Mouse (Mus musculus) embryonic facial prominence, embryonic 15.5 days (tissue): ENCODE results near the gene Gja8. TPM values are rescaled to one million over a fixed set of nuclear protein-coding genes. Genes with fewer than 3 reads are reported as not detected.

Experiments
- ATAC-seq: fragments of 200-750 bp; cut with Nextera tagmentation; 2 replicates; pipeline ENCODE4 v1.8.0; 2017; ENCODE audit warnings: low read depth, moderate TSS enrichment; ENCODE audit not compliant: insufficient number of reproducible peaks, low FRiP score, low TSS enrichment
- H3K27ac ChIP-seq: fragments of 300-500 bp; sonication (generic); replicated peaks from 2 replicates; pipeline ENCODE4 v1.5.1; 2015; ENCODE audit warnings: mild to moderate bottlenecking, inconsistent platforms
- H3K27me3 ChIP-seq: fragments of 300-500 bp; sonication (generic); 2 replicates; pipeline ENCODE4 v1.6.1; 2015; ENCODE audit warnings: inconsistent platforms
- H3K36me3 ChIP-seq: fragments of 300-500 bp; sonication (generic); 2 replicates; pipeline ENCODE4 v1.6.1; 2015; ENCODE audit warnings: mild to moderate bottlenecking, inconsistent platforms
- H3K4me1 ChIP-seq: fragments of 300-500 bp; sonication (generic); 2 replicates; pipeline ENCODE4 v1.6.1; 2015; ENCODE audit warnings: inconsistent platforms
- H3K4me2 ChIP-seq: fragments of 300-500 bp; sonication (generic); replicated peaks from 2 replicates; pipeline ENCODE4 v1.6.1; 2015; ENCODE audit warnings: mild to moderate bottlenecking, inconsistent platforms
- H3K4me3 ChIP-seq: fragments of 300-500 bp; sonication (generic); replicated peaks from 2 replicates; pipeline ENCODE4 v1.5.1; 2015; ENCODE audit warnings: mild to moderate bottlenecking, inconsistent platforms
- H3K9ac ChIP-seq: fragments of 300-500 bp; sonication (generic); 2 replicates; pipeline ENCODE4 v1.6.1; 2015; ENCODE audit warnings: inconsistent platforms
- H3K9me3 ChIP-seq: fragments of 300-500 bp; sonication (generic); replicated peaks from 2 replicates; pipeline ENCODE4 v1.6.1; 2016; ENCODE audit warnings: inconsistent platforms
- WGBS: fragments of 180-500 bp; shearing (Covaris S2); methylation state at CpG from one replicate; pipeline ENCODE4 v1.1.7; 2015; 5-methylcytosine and 5-hydroxymethylcytosine counted together
- polyA plus RNA-seq: library from polyadenylated mRNA; unstranded; fragments of >200 nt; fragmentation: Nextera tagmentation; extraction: Ambion mirVana; gene quantifications from 2 replicates; pipeline ENCODE4 v1.2.1, GENCODE M21; 2015

Gene Gja8
- polyA plus RNA-seq, 1 experiment from 2014 or later, result 0.07 TPM

- Histone ChIP-seq H3K9me3 (no peaks in the 10 kb centered on the region), H3K27ac (no peak overlapping the region), H3K9ac (no peak overlapping the region), H3K4me3 (no peak overlapping the region), H3K27me3 (no peaks in the 10 kb centered on the region), H3K36me3 (no peaks in the 10 kb centered on the region), H3K4me1 (no peaks in the 10 kb centered on the region), H3K4me2 (no peak overlapping the region)
- 69% methylated on average over 4 of the region's 4 CpGs for WGBS
- no peak for ATAC-seq
Observed at GRCm38 (mm10) chr3:96924631-96925030, 1.2 kb downstream of the Gja8 start.

DNA sequence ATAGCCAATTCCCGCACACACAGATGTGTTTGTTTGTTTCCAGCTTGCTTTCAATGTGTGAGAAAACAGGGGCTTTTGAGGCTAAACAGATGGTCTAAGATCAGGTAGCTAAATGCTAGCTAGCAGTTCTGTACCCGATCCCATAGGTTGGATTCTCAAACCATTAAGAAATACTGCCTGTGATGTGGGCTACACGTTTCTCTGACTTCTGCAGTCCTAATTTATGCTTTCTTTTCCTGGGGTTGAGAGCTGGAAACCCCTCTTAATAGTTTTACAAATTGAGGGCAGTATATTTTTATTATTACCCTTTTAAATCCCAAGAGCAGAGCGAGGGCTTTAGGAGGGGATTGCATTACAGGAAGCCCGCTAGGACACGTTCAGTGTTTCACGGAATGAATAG, 4.8 kb downstream of the Gja8 start:
- Histone ChIP-seq H3K4me3 (no peak overlapping the region), H3K9ac (no peak overlapping the region), H3K4me2 (no peak overlapping the region), H3K27ac (no peak overlapping the region), H3K36me3 (no peaks in the 10 kb centered on the region), H3K4me1 (no peaks in the 10 kb centered on the region), H3K27me3 (no peaks in the 10 kb centered on the region), H3K9me3 (no peaks in the 10 kb centered on the region)
- no peak for ATAC-seq
- WGBS, result 51% methylated on average over 7 of the region's 7 CpGs

DNA sequence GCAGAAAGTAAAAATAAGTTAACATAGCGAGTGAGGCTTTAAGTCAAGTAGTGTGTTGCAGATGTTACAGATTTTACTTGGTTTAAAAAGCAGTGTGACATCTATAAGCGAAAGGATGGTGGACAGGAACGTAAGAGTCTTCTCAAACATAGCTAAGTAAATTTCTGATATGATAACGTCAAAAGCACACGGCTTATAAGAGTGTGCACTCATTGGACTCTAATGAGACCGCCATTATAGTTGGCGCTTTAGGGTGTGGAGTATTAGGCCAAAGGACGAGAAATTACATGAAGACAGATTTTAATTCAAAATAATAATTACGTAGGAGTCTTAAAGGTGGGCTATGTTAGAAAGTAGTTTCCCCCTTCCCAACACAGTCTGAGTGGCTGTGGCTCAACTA, 20.2 kb downstream of the Gja8 start:
- no peaks in the 10 kb centered on the region for H3K9me3 ChIP-seq
- 42% methylated on average over 9 of the region's 9 CpGs for whole genome bisulfite sequencing
- H3K4me3 ChIP-seq, result peak overlapping the region; percentile 62
- H3K9ac ChIP-seq, result peak overlapping the region; percentile 56
- H3K27ac ChIP-seq, result no peak overlapping the region
- H3K4me1 ChIP-seq, result peaks cover 6% of the 10 kb centered on the region
- H3K27me3 ChIP-seq, result peaks cover 12% of the 10 kb centered on the region; the same call in 1 of the 2 replicates
- H3K4me2 ChIP-seq, result peak overlapping the region; percentile 57
- H3K36me3 ChIP-seq, result no peaks in the 10 kb centered on the region
- ATAC-seq, result no peak

DNA sequence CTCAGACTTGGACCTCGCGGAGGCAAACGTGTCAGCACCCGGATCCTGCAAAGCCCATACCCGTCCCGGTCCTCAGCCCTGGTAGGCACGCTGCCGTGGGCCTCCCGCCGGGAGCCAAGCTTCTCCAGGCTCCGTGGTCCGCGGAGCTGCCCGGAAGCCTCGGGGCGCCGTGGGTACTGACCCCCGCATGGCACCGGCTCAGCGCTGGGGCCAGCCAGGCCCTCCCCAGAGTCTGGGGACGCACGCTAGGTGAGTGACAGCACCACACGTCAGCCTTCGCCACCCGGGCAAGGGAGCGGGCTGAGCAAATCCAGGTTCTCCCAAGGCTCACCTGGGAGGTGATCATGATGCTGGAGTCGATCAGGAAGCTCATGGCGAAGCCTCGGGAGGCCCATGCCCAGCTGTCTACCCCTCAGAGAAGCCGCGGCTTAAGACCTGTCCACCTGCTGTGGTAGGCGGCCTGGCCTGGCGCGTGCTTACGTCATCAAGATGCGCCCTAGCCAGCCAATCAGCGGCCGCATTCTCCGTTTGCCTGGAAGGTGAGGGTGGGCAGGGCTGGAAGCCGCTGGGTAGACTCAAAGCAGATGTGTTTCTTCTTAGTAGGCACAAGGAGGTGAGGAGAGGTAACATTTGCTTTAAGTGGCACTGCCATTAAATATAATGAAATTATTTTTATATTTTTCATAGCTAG, 20.8 kb downstream of the Gja8 start, which contains the start of gene Gpr89:
Gene Gpr89, minus strand, starts transcription at position 496 of the 691 bp plus-strand sequence.
- ATAC-seq, result peak; percentile 92
- Histone ChIP-seq H3K4me1 (peaks cover 6% of the 10 kb centered on the region), H3K9me3 (no peaks in the 10 kb centered on the region), H3K27me3 (peaks cover 10% of the 10 kb centered on the region; the same call in 1 of the 2 replicates), H3K36me3 (no peaks in the 10 kb centered on the region), H3K27ac (no peak within 1 kb of the TSS), H3K9ac (peak within 1 kb of the TSS; percentile 56), H3K4me3 (peak within 1 kb of the TSS; percentile 62), H3K4me2 (peak within 1 kb of the TSS; percentile 57)
- WGBS, result under 1% methylated on average over 40 of the region's 40 CpGs

- no peak for ATAC-seq
- WGBS, result 12% methylated on average over 14 of the region's 14 CpGs
Observed at GRCm38 (mm10) chr3:96904393-96904792, 21.4 kb downstream of the Gja8 start, which contains the start of gene Gja5. Gene Gja5, plus strand, starts transcription at chr3:96904693.

GRCm38 (mm10) chr3:96902336-96902999, 23.4 kb downstream of the Gja8 start:
- H3K9me3 ChIP-seq, result no peaks in the 10 kb centered on the region
- peaks cover 2% of the 10 kb centered on the region; the same call in 1 of the 2 replicates for H3K36me3 ChIP-seq
- H3K9ac ChIP-seq, result no peak overlapping the region
- H3K4me2 ChIP-seq, result no peak overlapping the region
- H3K27ac ChIP-seq, result no peak overlapping the region
- no peak overlapping the region for H3K4me3 ChIP-seq
- 87% methylated on average over 4 of the region's 4 CpGs for WGBS
- H3K4me1 ChIP-seq, result peaks cover 6% of the 10 kb centered on the region
- ATAC-seq, result no peak
- peaks cover 9% of the 10 kb centered on the region; the same call in 1 of the 2 replicates for H3K27me3 ChIP-seq

More at GRCm38 (mm10) chr3:96904393-96904792, 21.4 kb downstream of the Gja8 start, which contains the start of gene Gja5:
- peaks cover 6% of the 10 kb centered on the region for H3K4me1 ChIP-seq
- peak within 1 kb of the TSS; percentile 56 for H3K9ac ChIP-seq
- peaks cover 9% of the 10 kb centered on the region; the same call in 1 of the 2 replicates for H3K27me3 ChIP-seq
- H3K27ac ChIP-seq, result no peak within 1 kb of the TSS
- H3K4me3 ChIP-seq, result peak within 1 kb of the TSS; percentile 62
- H3K9me3 ChIP-seq, result no peaks in the 10 kb centered on the region
- no peaks in the 10 kb centered on the region for H3K36me3 ChIP-seq
- peak within 1 kb of the TSS; percentile 57 for H3K4me2 ChIP-seq

DNA sequence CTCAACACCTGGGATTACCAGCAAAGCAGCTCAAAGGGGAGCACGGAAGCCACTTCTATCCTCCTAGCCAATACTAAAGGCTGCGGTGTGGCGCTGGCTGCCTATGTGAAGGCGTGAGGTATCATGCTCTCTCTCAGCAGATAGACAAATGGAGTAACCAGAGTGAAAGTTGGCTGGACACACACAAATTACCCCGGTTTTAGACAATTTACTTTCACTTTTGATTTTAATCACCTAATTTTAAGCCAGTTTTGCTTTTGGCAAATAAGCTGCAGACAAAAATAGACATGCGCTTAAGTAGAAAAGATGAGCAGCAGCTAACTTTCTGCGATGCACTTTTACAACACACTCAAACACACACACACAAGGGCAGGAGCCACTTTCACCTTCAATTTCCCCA, 42.1 kb downstream of the Gja8 start:
- H3K36me3 ChIP-seq, result peaks cover 60% of the 10 kb centered on the region
- no peak overlapping the region for H3K27ac ChIP-seq
- H3K27me3 ChIP-seq, result no peaks in the 10 kb centered on the region
- H3K9me3 ChIP-seq, result no peaks in the 10 kb centered on the region
- no peak overlapping the region for H3K4me3 ChIP-seq
- no peaks in the 10 kb centered on the region for H3K4me1 ChIP-seq
- H3K9ac ChIP-seq, result no peak overlapping the region
- ATAC-seq, result no peak
- no peak overlapping the region for H3K4me2 ChIP-seq
- WGBS, result 88% methylated on average over 7 of the region's 7 CpGs

GRCm38 (mm10) chr3:96882061-96882849, 43.6 kb downstream of the Gja8 start:
- no peaks in the 10 kb centered on the region for H3K4me1 ChIP-seq
- no peaks in the 10 kb centered on the region for H3K27me3 ChIP-seq
- no peak for ATAC-seq
- 93% methylated on average over 14 of the region's 14 CpGs for WGBS
- H3K4me3 ChIP-seq, result no peak overlapping the region
- H3K36me3 ChIP-seq, result peaks cover 67% of the 10 kb centered on the region
- H3K9me3 ChIP-seq, result no peaks in the 10 kb centered on the region
- no peak overlapping the region for H3K27ac ChIP-seq
- no peak overlapping the region for H3K9ac ChIP-seq
- no peak overlapping the region for H3K4me2 ChIP-seq

DNA sequence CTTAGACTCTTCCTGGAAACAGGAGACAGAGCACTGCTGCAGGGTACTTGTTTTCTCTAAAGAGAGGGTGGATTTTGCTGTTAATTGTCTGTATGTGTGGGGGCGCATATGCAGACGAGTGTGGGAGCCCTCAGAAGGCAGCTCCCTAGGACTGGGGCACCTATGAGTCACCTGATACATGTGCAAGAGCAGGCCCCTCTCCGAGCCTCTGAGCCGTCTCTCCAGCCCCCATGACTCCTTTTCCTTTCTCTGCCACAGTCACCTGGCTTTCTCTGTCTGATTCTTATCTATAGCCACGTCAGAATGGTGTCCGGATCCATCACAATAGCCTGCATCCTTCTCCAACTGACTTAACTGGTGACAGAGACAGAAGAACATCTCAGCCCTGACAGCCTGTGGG, 44.3 kb downstream of the Gja8 start:
- H3K4me2 ChIP-seq, result no peak overlapping the region
- no peak overlapping the region for H3K9ac ChIP-seq
- H3K9me3 ChIP-seq, result no peaks in the 10 kb centered on the region
- no peaks in the 10 kb centered on the region for H3K27me3 ChIP-seq
- no peak overlapping the region for H3K27ac ChIP-seq
- 80% methylated on average over 6 of the region's 6 CpGs for WGBS
- no peak overlapping the region for H3K4me3 ChIP-seq
- peaks cover 64% of the 10 kb centered on the region for H3K36me3 ChIP-seq
- ATAC-seq, result no peak
- H3K4me1 ChIP-seq, result no peaks in the 10 kb centered on the region

DNA sequence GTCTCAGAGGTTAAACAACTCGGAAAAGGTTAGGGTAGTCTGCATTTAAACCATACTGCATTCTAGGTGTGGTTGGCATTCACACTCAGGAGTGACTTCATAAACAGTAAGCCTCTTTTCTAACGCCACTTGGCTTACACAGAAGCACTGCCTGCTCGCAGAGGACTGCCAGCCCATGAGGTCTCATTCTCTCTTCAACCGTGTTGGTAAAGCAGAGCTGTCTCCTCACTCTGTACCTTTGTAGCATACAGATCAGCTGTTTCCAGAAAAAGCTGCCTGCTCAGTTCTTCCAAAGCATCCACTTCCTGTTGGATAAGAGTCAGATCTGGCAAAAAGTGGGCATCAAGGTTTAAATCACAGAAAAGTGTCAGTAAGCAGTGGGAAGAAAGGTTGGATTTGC, 45.4 kb downstream of the Gja8 start:
- no peak for ATAC-seq
- Histone ChIP-seq H3K4me1 (no peaks in the 10 kb centered on the region), H3K27ac (no peak overlapping the region), H3K9ac (no peak overlapping the region), H3K36me3 (peaks cover 58% of the 10 kb centered on the region), H3K9me3 (no peaks in the 10 kb centered on the region), H3K27me3 (no peaks in the 10 kb centered on the region), H3K4me3 (no peak overlapping the region), H3K4me2 (no peak overlapping the region)
- 86% methylated on average over 4 of the region's 4 CpGs for WGBS

GRCm38 (mm10) chr3:96879536-96879935, 46.3 kb downstream of the Gja8 start:
- Histone ChIP-seq H3K9me3 (no peaks in the 10 kb centered on the region), H3K9ac (no peak overlapping the region), H3K27ac (no peak overlapping the region), H3K27me3 (no peaks in the 10 kb centered on the region), H3K4me3 (no peak overlapping the region), H3K36me3 (peaks cover 65% of the 10 kb centered on the region), H3K4me2 (no peak overlapping the region), H3K4me1 (no peaks in the 10 kb centered on the region)
- 90% methylated on average over 9 of the region's 9 CpGs for WGBS
- no peak for ATAC-seq
